Mouse (Mus musculus) spleen, adult 12 weeks (tissue): Measurements from ENCODE around the gene Zfp644.

ENCODE experiments used
- DNase-seq: peaks from one replicate; pipeline ENCODE4 v3.0.0; 2022; ENCODE audit warnings: low spot score

Zfp644 gene

GRCm38 (mm10) chr5:106664910-106665309 is 32.2 kb downstream of the Zfp644 start:
- DNase-seq: no peak

GRCm38 (mm10) chr5:106660867-106661266 is 36.2 kb downstream of the Zfp644 start:
- no peak for DNase-seq

- no peak for DNase-seq
Measured at GRCm38 (mm10) chr5:106652790-106653328, 44.2 kb downstream of the Zfp644 start.

GRCm38 (mm10) chr5:106652220-106652753 is 44.8 kb downstream of the Zfp644 start:
- no peak for DNase-seq

- no peak for DNase-seq
Measured at GRCm38 (mm10) chr5:106649995-106650394, 47.1 kb downstream of the Zfp644 start.

- no peak for DNase-seq
Measured at GRCm38 (mm10) chr5:106649441-106649840, 47.6 kb downstream of the Zfp644 start.

GRCm38 (mm10) chr5:106643434-106643833 is 53.7 kb downstream of the Zfp644 start:
- DNase-seq: no peak

GRCm38 (mm10) chr5:106641876-106642275 is 55.2 kb downstream of the Zfp644 start:
- DNase-seq: no peak

- DNase-seq: no peak
Measured at GRCm38 (mm10) chr5:106640235-106640809, 56.8 kb downstream of the Zfp644 start.

GRCm38 (mm10) chr5:106639627-106640026 is 57.5 kb downstream of the Zfp644 start:
- no peak for DNase-seq

- DNase-seq: no peak
Measured at GRCm38 (mm10) chr5:106636423-106636946, 60.6 kb downstream of the Zfp644 start.

- no peak for DNase-seq
Measured at GRCm38 (mm10) chr5:106628369-106629149, 68.5 kb downstream of the Zfp644 start.

- no peak for DNase-seq
Measured at GRCm38 (mm10) chr5:106623337-106623736, 73.8 kb downstream of the Zfp644 start.

GRCm38 (mm10) chr5:106622193-106622592 is 74.9 kb downstream of the Zfp644 start:
- DNase-seq: no peak

GRCm38 (mm10) chr5:106620446-106620845 is 76.6 kb downstream of the Zfp644 start:
- no peak for DNase-seq

- no peak for DNase-seq
Measured at GRCm38 (mm10) chr5:106615006-106615405, 82.1 kb downstream of the Zfp644 start.

- no peak for DNase-seq
Measured at GRCm38 (mm10) chr5:106614570-106614969, 82.5 kb downstream of the Zfp644 start.

- no peak for DNase-seq
Measured at GRCm38 (mm10) chr5:106612151-106612550, 84.9 kb downstream of the Zfp644 start.

- DNase-seq: no peak
Measured at GRCm38 (mm10) chr5:106608798-106609197, 88.3 kb downstream of the Zfp644 start, which contains the start of gene Gm17304. TSS of gene Gm17304 (plus strand) at chr5:106609098.

- DNase-seq: no peak
Measured at GRCm38 (mm10) chr5:106607081-106607480, 90.0 kb downstream of the Zfp644 start.

GRCm38 (mm10) chr5:106605096-106605495 is 92.0 kb downstream of the Zfp644 start:
- DNase-seq: no peak

GRCm38 (mm10) chr5:106604381-106604780 is 92.7 kb downstream of the Zfp644 start:
- DNase-seq: no peak

GRCm38 (mm10) chr5:106599482-106599881 is 97.6 kb downstream of the Zfp644 start:
- no peak for DNase-seq
